Mouse (Mus musculus) bone marrow, adult 2 months (tissue): ENCODE measurements around the gene Plxna4. TPM values are rescaled to one million over a fixed set of nuclear protein-coding genes. Genes with fewer than 3 reads are reported as not detected.

Experiments
- H3K27ac ChIP-seq: fragments of 200-500 bp; 2 replicates; pipeline ENCODE4 v1.5.1; 2012; ENCODE audit warnings: low read depth, mild to moderate bottlenecking, control low read depth, inconsistent platforms, low read length; ENCODE audit not compliant: control insufficient read depth, poor library complexity, insufficient read depth
- H3K4me1 ChIP-seq: fragments of 200-500 bp; 2 replicates; pipeline ENCODE4 v1.6.1; 2011; ENCODE audit warnings: low read length; ENCODE audit not compliant: control insufficient read depth, insufficient read depth
- H3K4me3 ChIP-seq: fragments of 200-500 bp; replicated peaks from 2 replicates; pipeline ENCODE3; 2011; ENCODE audit warnings: mild to moderate bottlenecking, low read depth, low read length, control low read depth; ENCODE audit not compliant: control insufficient read depth
- CTCF ChIP-seq: fragments of 200-500 bp; IDR thresholded peaks from 2 replicates; pipeline ENCODE4 v1.5.1; 2011; ENCODE audit warnings: low read length, control low read depth; ENCODE audit not compliant: control insufficient read depth, insufficient read depth
- POLR2A ChIP-seq: fragments of 200-500 bp; IDR thresholded peaks from 2 replicates; pipeline ENCODE4 v1.6.1; 2011; ENCODE audit warnings: low read depth, mild to moderate bottlenecking, control low read depth, low read length, borderline replicate concordance; ENCODE audit not compliant: control insufficient read depth
- WGBS: fragments of 180-500 bp; shearing (Covaris S2); methylation state at CpG from one replicate; pipeline ENCODE4 v1.1.7; 2018; 5-methylcytosine and 5-hydroxymethylcytosine counted together
- polyA plus RNA-seq: library from polyadenylated mRNA; stranded (reverse); fragments of >200 nt; gene quantifications from 2 replicates; pipeline ENCODE4 v1.2.4, GENCODE M21; 2011; ENCODE audit warnings: low replicate concordance; ENCODE audit not compliant: missing spikeins, insufficient read depth, insufficient read length

Gene Plxna4
- polyA plus RNA-seq, 1 experiment = 6.6 TPM

DNA sequence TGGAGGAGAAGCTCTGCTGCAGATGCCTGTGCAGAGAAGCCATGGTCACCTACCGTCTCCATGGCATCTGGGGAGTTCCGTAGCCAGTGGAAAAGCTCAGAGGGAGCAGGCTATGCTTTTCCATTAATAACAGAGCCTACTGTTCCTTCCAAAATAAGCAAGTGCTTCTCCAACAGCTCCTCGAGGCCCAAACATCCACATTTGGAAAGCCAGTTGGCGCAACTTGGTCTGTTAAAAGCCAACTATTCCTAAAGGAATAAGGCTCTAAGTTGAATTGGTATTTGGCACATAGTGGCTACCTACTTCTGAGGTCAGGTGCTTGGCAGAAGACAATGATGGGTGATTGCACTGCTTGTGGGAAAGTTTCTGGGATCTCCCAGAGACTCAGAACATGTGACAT is 437.2 kb downstream of the Plxna4 start:
- Histone ChIP-seq H3K4me3 (no peak overlapping the region), H3K27ac (no peak overlapping the region), H3K4me1 (no peaks in the 10 kb centered on the region)
- WGBS = 81% methylated on average over 4 of the region's 4 CpGs
- no peak for TF ChIP-seq POLR2A
- TF ChIP-seq CTCF = no peak

- H3K27ac ChIP-seq = no peak overlapping the region
- TF ChIP-seq CTCF (no peak), POLR2A (no peak)
- H3K4me1 ChIP-seq = no peaks in the 10 kb centered on the region
- no peak overlapping the region for H3K4me3 ChIP-seq
- 76% methylated on average over 4 of the region's 4 CpGs for WGBS
These were observed 443.2 kb downstream of the Plxna4 start for GRCm38 (mm10) chr6:32144771-32145170.

- WGBS = 76% methylated on average over 3 of the region's 3 CpGs
- H3K27ac ChIP-seq = no peak overlapping the region
- TF ChIP-seq CTCF (no peak), POLR2A (no peak)
- H3K4me3 ChIP-seq = no peak overlapping the region
- no peaks in the 10 kb centered on the region for H3K4me1 ChIP-seq
These were observed 448.5 kb downstream of the Plxna4 start for GRCm38 (mm10) chr6:32139537-32139936.

DNA sequence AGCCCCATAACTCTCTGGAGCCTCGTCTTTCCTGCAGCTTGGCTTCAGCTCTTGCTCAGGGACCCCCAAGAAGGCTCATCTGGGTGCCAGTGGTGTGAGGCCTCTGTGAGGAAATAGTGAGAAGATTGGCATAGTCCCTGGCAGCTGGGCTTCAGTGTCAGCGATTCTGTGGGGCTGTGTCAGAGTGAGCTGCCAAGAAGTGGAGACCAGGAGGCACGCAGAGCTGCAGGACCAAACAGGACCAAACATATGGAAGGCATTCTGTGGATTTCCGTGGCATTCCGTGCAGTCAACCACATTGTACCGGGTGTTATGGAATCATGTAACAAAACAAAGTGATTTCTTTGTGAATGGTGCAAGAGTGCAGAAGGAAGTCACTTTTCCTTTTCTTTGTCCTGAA is 461.1 kb downstream of the Plxna4 start:
- Histone ChIP-seq H3K4me1 (no peaks in the 10 kb centered on the region), H3K27ac (no peak overlapping the region), H3K4me3 (no peak overlapping the region)
- 66% methylated on average over 6 of the region's 6 CpGs for WGBS
- no peak for TF ChIP-seq CTCF
- no peak for TF ChIP-seq POLR2A

DNA sequence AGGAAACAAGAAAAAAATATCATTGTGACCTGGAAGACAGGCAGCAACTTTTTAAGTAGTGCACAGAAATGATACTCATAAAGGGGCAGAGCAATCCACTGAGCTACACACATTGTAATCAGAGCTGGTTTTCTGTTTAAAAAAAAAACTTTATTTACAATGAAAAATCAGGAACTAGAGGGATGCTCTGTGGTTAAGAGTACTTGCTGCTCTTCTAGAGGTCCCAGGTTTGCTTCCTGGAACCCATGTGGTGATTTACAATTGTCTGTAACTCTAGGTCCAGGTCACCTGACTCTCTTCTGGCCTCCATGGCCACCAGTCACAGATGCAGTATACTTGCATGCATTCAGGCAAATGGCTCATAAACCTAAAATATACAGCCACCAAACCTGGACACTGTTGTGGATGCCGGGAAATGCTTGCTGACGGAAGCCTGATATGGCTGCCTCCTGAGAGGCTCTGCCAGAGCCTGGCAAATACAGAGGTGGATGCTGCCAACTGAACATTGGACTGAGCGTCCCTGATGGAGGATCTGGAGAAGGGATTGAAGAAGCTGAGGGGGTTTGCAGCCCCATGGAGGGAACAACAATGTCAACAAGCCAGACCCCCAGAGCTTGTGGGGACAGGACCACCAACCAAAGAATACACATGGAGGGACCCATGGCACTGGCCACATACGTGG is 465.3 kb downstream of the Plxna4 start:
- TF ChIP-seq POLR2A (no peak), CTCF (no peak)
- H3K27ac ChIP-seq = no peak overlapping the region
- H3K4me3 ChIP-seq = no peak overlapping the region
- no peaks in the 10 kb centered on the region; the same call in 1 of the 2 replicates for H3K4me1 ChIP-seq
- WGBS = 77% methylated on average over 4 of the region's 4 CpGs

DNA sequence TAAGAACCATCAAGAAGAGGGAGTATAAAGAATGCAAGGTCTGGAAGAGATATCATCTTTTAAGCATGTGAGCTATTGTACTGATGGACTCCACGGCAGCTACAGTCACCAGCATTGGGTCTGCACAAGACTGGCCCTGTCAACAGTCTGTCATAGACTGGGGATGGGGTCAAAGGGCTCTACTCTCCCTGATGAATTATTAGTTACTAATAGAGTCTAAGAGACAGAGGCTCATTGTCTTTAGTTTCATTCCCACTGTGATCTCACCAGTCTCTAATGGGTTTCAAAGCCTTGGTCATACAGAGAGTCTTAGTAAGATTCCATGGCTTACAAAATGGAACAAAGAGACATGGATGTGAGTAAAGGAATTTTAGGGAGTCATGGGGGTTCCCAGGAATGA is 467.1 kb downstream of the Plxna4 start:
- Histone ChIP-seq H3K27ac (no peak overlapping the region), H3K4me3 (no peak overlapping the region), H3K4me1 (no peaks in the 10 kb centered on the region; the same call in 1 of the 2 replicates)
- no peak for TF ChIP-seq CTCF
- no peak for TF ChIP-seq POLR2A
- 80% methylated on average over 1 of the region's 1 CpGs for WGBS

DNA sequence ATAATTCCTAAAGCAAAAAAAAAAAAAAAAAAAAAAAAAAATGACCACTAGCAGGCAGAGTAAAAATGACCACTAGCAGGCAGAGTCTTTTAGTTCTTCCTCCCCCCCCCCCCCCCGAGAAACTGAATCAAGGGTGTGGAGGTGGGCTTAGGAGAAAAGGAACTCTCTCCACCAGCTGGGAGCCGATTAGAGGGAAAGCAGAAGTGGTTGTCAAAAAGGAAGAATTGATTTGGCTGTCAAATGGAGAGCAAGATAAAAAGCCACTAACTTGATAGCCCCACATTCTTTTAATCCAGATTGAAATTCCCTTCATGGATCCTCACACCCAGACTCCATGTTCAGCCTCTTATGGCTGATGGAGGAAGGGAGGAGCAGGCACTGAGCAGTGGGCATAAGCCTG is 478.8 kb downstream of the Plxna4 start:
- Histone ChIP-seq H3K27ac (no peak overlapping the region), H3K4me1 (no peaks in the 10 kb centered on the region), H3K4me3 (no peak overlapping the region)
- no peak for TF ChIP-seq CTCF
- TF ChIP-seq POLR2A = no peak
- WGBS = 0% methylated on average over 2 of the region's 2 CpGs

GRCm38 (mm10) chr6:32105547-32106275 is 482.3 kb downstream of the Plxna4 start:
- WGBS = 77% methylated on average over 9 of the region's 9 CpGs
- H3K27ac ChIP-seq = no peak overlapping the region
- H3K4me1 ChIP-seq = no peaks in the 10 kb centered on the region
- no peak for TF ChIP-seq POLR2A
- no peak for TF ChIP-seq CTCF
- H3K4me3 ChIP-seq = no peak overlapping the region
